Mouse (Mus musculus) forebrain, postnatal 0 days (tissue): Measurements from ENCODE around the gene Car11. TPM values are rescaled to one million over a fixed set of nuclear protein-coding genes. Genes with fewer than 3 reads are reported as not detected.

Experiments
- ATAC-seq: fragments of 200-750 bp; cut with Nextera tagmentation; 2 replicates; pipeline ENCODE4 v1.8.0; 2017; ENCODE audit warnings: mild to moderate bottlenecking, moderate library complexity
- DNase-seq: peaks from one replicate; pipeline ENCODE4 v3.0.0-alpha.2; 2015
- H3K27ac ChIP-seq: fragments of 300-500 bp; sonication (generic); 2 replicates; pipeline ENCODE4 v1.5.1; 2014; ENCODE audit warnings: low read depth, mild to moderate bottlenecking, antibody characterized with exemption, low read length, moderate library complexity, mixed read lengths
- H3K27me3 ChIP-seq: fragments of 300-500 bp; sonication (generic); 2 replicates; pipeline ENCODE4 v1.6.1; 2014; ENCODE audit warnings: mild to moderate bottlenecking, low read length, mixed read lengths; ENCODE audit not compliant: insufficient read depth
- H3K36me3 ChIP-seq: fragments of 300-500 bp; sonication (generic); 2 replicates; pipeline ENCODE4 v1.6.1; 2014; ENCODE audit warnings: mild to moderate bottlenecking, moderate library complexity; ENCODE audit not compliant: insufficient read depth
- H3K4me1 ChIP-seq: fragments of 300-500 bp; sonication (generic); 2 replicates; pipeline ENCODE4 v1.6.1; 2014; ENCODE audit warnings: antibody characterized with exemption; ENCODE audit not compliant: insufficient read depth
- H3K4me2 ChIP-seq: fragments of 300-500 bp; sonication (generic); 2 replicates; pipeline ENCODE4 v1.6.1; 2014; ENCODE audit warnings: low read depth, mild to moderate bottlenecking, moderate library complexity
- H3K4me3 ChIP-seq: fragments of 300-500 bp; sonication (generic); 2 replicates; pipeline ENCODE4 v1.5.1; 2014; ENCODE audit warnings: low read depth, low read length, mixed read lengths
- H3K9ac ChIP-seq: fragments of 300-500 bp; sonication (generic); 2 replicates; pipeline ENCODE4 v1.6.1; 2014; ENCODE audit warnings: mild to moderate bottlenecking
- H3K9me3 ChIP-seq: fragments of 300-500 bp; sonication (generic); 2 replicates; pipeline ENCODE4 v1.6.1; 2016; ENCODE audit warnings: low read length
- CTCF ChIP-seq: sonication (generic); IDR thresholded peaks from 2 replicates; pipeline ENCODE4 v1.5.1; 2016; ENCODE audit warnings: antibody characterized with exemption, control low read depth, low read depth
- WGBS: fragments of 180-500 bp; shearing (Covaris S2); extraction: QIAGEN DNeasy Blood & Tissue Kit; methylation state at CpG from one replicate; pipeline ENCODE4 v1.1.7; 2014; 5-methylcytosine and 5-hydroxymethylcytosine counted together
- polyA plus RNA-seq: library from polyadenylated mRNA; unstranded; fragments of >200 nt; fragmentation: Nextera tagmentation; extraction: Ambion mirVana; gene quantifications from 2 replicates; pipeline ENCODE4 v1.2.1, GENCODE M21; 2015
- total RNA-seq: library from RNA; depleted of rRNA; stranded (reverse); fragments of >200 nt; gene quantifications from 2 replicates; pipeline ENCODE4 v1.2.3, GENCODE M21; 2014

Gene Car11
- total and polyA plus RNA-seq, 2 experiments from 2014 or later, result 102 to 104 TPM

GRCm38 (mm10) chr7:45715741-45716459, 16.3 kb downstream of the Car11 start:
- no peak for ATAC-seq
- Histone ChIP-seq H3K27me3 (no peaks in the 10 kb centered on the region), H3K4me2 (peak overlapping the region; percentile 91), H3K9me3 (no peaks in the 10 kb centered on the region), H3K9ac (no peak overlapping the region), H3K4me1 (peaks cover 19% of the 10 kb centered on the region), H3K4me3 (peak overlapping the region; percentile 66), H3K36me3 (peaks cover 37% of the 10 kb centered on the region), H3K27ac (no peak overlapping the region; the same call in 1 of the 2 replicates)
- no peak for TF ChIP-seq CTCF
- WGBS, result 81% methylated on average over 19 of the region's 19 CpGs
- no peak for DNase-seq

DNA sequence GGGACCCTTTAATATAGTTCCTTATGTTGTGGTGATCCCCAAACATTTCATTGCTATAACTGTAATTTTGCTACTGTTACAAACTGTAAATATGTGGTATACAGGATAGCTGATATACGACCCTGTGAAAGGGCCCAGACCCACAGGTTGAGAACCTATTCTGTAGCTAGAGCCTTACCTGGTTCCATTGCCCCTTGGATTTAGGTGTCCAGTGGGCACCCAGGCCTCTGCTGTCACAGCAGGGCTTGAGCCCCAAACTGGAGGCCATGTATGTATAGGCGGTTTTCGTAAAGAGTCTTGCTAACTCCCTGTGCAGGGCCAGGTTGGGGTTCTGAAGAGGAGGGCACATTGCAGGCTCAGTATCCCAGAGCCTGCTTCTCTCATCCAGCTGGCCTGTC, 16.8 kb downstream of the Car11 start:
- peaks cover 19% of the 10 kb centered on the region for H3K4me1 ChIP-seq
- no peak overlapping the region for H3K27ac ChIP-seq
- 91% methylated on average over 3 of the region's 3 CpGs for WGBS
- no peak overlapping the region for H3K4me3 ChIP-seq
- H3K4me2 ChIP-seq, result peak overlapping the region; percentile 52; the same call in 1 of the 2 replicates
- no peak for DNase-seq
- no peaks in the 10 kb centered on the region for H3K9me3 ChIP-seq
- no peaks in the 10 kb centered on the region for H3K27me3 ChIP-seq
- no peak for ATAC-seq
- H3K9ac ChIP-seq, result no peak overlapping the region
- H3K36me3 ChIP-seq, result peaks cover 37% of the 10 kb centered on the region
- no peak for TF ChIP-seq CTCF

DNA sequence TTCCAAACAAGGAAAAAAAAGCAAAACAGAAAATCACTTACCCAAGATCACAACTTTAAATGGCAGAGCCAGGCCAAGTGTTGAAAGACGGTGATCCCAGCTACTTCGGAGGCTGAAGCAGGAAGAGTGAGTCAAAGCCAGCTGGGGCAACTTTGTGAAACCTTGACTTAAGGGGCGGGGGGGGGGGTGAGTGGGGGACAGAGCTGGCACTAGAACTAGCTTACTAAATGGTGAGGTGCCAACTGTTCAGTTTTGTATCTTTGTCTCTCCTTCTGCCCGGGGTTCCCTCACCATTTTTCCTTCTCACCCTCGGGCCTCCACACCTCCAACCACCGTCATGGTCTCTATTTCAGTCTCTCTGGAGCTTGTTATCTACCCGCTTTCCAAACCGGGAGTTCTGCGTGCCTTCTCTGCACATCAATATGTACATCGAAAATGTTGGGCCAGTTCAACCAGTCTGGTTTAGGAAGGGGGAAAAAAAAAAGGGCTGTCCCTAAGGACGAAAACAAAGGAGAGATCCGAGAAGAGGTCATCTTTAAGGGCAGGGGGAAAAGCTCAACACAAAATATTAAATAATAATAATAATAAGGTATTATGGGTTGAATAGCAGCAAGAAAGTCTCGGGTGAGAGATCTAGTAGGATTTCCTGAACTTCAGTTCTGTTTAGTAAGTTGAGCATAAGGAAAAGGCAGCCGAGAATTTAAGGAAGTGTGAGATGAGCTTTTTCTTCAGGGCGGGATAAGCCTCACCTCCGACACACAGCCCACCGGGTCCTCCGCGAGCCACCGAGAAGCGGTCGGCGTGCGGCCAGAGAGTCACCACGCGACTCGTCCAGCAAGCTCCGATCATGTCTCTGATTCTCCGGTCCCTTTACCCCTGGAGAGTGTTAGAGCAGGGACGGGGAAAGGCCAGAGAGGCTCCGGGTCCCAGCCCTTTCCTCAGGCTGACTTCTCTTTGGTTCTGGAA, 17.6 kb downstream of the Car11 start:
- DNase-seq (no peak), ATAC-seq (no peak)
- Histone ChIP-seq H3K4me2 (peak overlapping the region; percentile 52), H3K36me3 (peaks cover 37% of the 10 kb centered on the region), H3K9me3 (no peaks in the 10 kb centered on the region), H3K4me3 (peak overlapping the region; percentile 72), H3K4me1 (peaks cover 19% of the 10 kb centered on the region), H3K9ac (peak overlapping the region; percentile 65), H3K27me3 (no peaks in the 10 kb centered on the region), H3K27ac (peak overlapping the region; percentile 90)
- 10% methylated on average over 31 of the region's 31 CpGs for WGBS
- no peak for TF ChIP-seq CTCF

GRCm38 (mm10) chr7:45717918-45718297, 18.3 kb downstream of the Car11 start, which contains the start of gene Sphk2:
TSS of gene Sphk2 (minus strand) at chr7:45718002.
- peak; percentile 100 for DNase-seq
- H3K9ac ChIP-seq, result peak within 1 kb of the TSS; percentile 91
- H3K9me3 ChIP-seq, result no peaks in the 10 kb centered on the region
- peaks cover 36% of the 10 kb centered on the region for H3K36me3 ChIP-seq
- H3K27ac ChIP-seq, result peak within 1 kb of the TSS; percentile 90
- peak within 1 kb of the TSS; percentile 72 for H3K4me3 ChIP-seq
- ATAC-seq, result peak; percentile 82
- H3K27me3 ChIP-seq, result no peaks in the 10 kb centered on the region
- H3K4me2 ChIP-seq, result peak within 1 kb of the TSS; percentile 65
- under 1% methylated on average over 41 of the region's 41 CpGs for WGBS
- H3K4me1 ChIP-seq, result peaks cover 19% of the 10 kb centered on the region
- TF ChIP-seq CTCF, result no peak

DNA sequence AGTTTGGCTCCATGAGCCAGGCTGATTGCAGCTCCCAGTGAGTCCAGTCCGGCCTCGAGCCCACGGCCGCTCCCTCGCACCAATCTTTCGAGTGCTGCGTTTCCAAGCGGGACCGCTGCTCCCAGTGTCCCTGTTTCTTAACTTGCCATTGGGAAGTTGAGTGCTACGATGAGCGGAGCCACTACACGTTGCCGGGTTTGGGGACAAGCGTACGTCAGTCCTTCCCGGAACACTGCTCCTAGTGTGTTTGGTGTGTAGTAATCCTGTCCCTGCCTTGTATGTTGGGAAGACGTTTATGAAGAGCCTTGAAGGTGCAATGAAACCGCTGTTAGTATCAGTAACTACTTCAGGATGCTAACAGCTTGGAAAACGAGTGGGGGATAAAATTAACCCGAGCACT, 18.7 kb downstream of the Car11 start:
- Histone ChIP-seq H3K4me1 (peaks cover 19% of the 10 kb centered on the region), H3K36me3 (peaks cover 34% of the 10 kb centered on the region), H3K27ac (peak overlapping the region; percentile 90), H3K27me3 (no peaks in the 10 kb centered on the region), H3K9me3 (no peaks in the 10 kb centered on the region), H3K9ac (peak overlapping the region; percentile 91), H3K4me3 (peak overlapping the region; percentile 72), H3K4me2 (peak overlapping the region; percentile 65)
- ATAC-seq (peak; percentile 12), DNase-seq (no peak)
- under 1% methylated on average over 20 of the region's 20 CpGs for WGBS
- TF ChIP-seq CTCF, result no peak

DNA sequence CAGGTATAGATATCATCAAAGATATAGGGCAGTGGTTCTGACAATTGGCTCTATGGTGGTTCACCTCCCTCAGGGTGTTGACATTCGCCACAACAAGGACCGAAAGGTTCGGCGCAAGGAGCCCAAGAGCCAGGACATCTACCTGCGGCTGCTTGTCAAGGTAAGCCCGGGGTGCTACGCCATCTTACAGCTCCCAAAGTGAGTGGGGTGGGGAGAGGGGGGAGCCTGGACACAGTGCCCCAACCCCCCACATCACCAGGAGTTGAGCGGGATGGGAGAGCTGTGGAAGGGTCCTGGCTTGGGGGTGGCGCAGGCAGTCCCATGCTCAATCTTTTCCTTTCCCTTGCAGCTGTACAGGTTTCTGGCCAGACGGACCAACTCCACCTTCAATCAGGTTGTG, 19.5 kb downstream of the Car11 start:
- no peaks in the 10 kb centered on the region for H3K9me3 ChIP-seq
- TF ChIP-seq CTCF, result no peak
- H3K4me3 ChIP-seq, result peak overlapping the region; percentile 72
- H3K27me3 ChIP-seq, result no peaks in the 10 kb centered on the region
- ATAC-seq (no peak), DNase-seq (no peak)
- no peak overlapping the region for H3K27ac ChIP-seq
- peaks cover 40% of the 10 kb centered on the region for H3K36me3 ChIP-seq
- H3K4me2 ChIP-seq, result peak overlapping the region; percentile 65
- 82% methylated on average over 10 of the region's 10 CpGs for WGBS
- H3K4me1 ChIP-seq, result peaks cover 17% of the 10 kb centered on the region
- H3K9ac ChIP-seq, result peak overlapping the region; percentile 91
